Mouse (Mus musculus) urinary bladder, postnatal 4 days (tissue): ENCODE data around the gene Mical2.

ENCODE experiments used
- DNase-seq, 2 experiments: peaks; one replicate each; pipeline ENCODE4 v3.0.0; 2021 to 2022; ENCODE audit warnings: low spot score in 2 of 2

Gene Mical2

GRCm38 (mm10) chr7:112208323-112209167 is 17.1 kb upstream of the Mical2 start:
- no peak for DNase-seq

GRCm38 (mm10) chr7:112209621-112210020 is 16.0 kb upstream of the Mical2 start:
- DNase-seq = no peak

- no peak for DNase-seq
Measured at GRCm38 (mm10) chr7:112212921-112213721, 12.5 kb upstream of the Mical2 start.

GRCm38 (mm10) chr7:112215871-112216270 is 9.8 kb upstream of the Mical2 start:
- DNase-seq = no peak

- DNase-seq = no peak
Measured at GRCm38 (mm10) chr7:112216720-112217119, 8.9 kb upstream of the Mical2 start.

GRCm38 (mm10) chr7:112217208-112217607 is 8.4 kb upstream of the Mical2 start:
- no peak for DNase-seq

- no peak for DNase-seq
Measured at GRCm38 (mm10) chr7:112222733-112223524, 2.7 kb upstream of the Mical2 start.

GRCm38 (mm10) chr7:112224854-112225253 is 802 bp upstream of the Mical2 start:
- DNase-seq = no peak

- DNase-seq = no peak
Measured at GRCm38 (mm10) chr7:112226446-112227265, 1.0 kb downstream of the Mical2 start.

GRCm38 (mm10) chr7:112227266-112227562 is 1.6 kb downstream of the Mical2 start:
- no peak for DNase-seq

GRCm38 (mm10) chr7:112228827-112229498 is 3.3 kb downstream of the Mical2 start:
- DNase-seq = no peak

- DNase-seq = no peak
Measured at GRCm38 (mm10) chr7:112231731-112232130, 6.1 kb downstream of the Mical2 start.

- DNase-seq = no peak
Measured at GRCm38 (mm10) chr7:112233345-112234005, 7.8 kb downstream of the Mical2 start.

- no peak for DNase-seq
Measured at GRCm38 (mm10) chr7:112234410-112234809, 8.8 kb downstream of the Mical2 start.

- DNase-seq = no peak
Measured at GRCm38 (mm10) chr7:112235493-112235892, 9.8 kb downstream of the Mical2 start.

GRCm38 (mm10) chr7:112237211-112237610 is 11.6 kb downstream of the Mical2 start:
- DNase-seq = no peak

GRCm38 (mm10) chr7:112237868-112238267 is 12.2 kb downstream of the Mical2 start:
- DNase-seq = no peak

- no peak for DNase-seq
Measured at GRCm38 (mm10) chr7:112238768-112239728, 13.4 kb downstream of the Mical2 start.

- no peak for DNase-seq
Measured at GRCm38 (mm10) chr7:112240748-112241147, 15.1 kb downstream of the Mical2 start.
